26 mouse cellular contexts compared by ENCODE assay signal in genomic region chr5:76164827-76165226, GRCm38 (mm10). TPM values are rescaled to one million over a fixed set of nuclear protein-coding genes. Genes with fewer than 3 reads are reported as not detected.
A peak's percentile ranks its signal among the peaks of the same experiment; 100 is the strongest.
DNase-seq lines count a peak whose midpoint lies in the region; ATAC-seq and TF ChIP-seq lines count a peak whose summit lies in the region.
"Had no signal": no experiment of that assay in that cellular context is flagged by ENCODE, and none has a peak within 500 bp of the region (broad histone marks: within the 10 kb centered on the region; RNA-seq: fewer than 3 reads in every experiment).

No protein-coding gene starts in this region.

- H3K27me3 ChIP-seq in kidney, embryonic 14.5 days (ENCODE audit: control insufficient read depth, insufficient read depth, low read length): no peaks in the 10 kb centered on the region
- no peaks in the 10 kb centered on the region for H3K27me3 ChIP-seq in kidney, postnatal 0 days (ENCODE audit: insufficient read depth, low read length)
- H3K27me3 ChIP-seq: forebrain, embryonic 13.5 days; heart, embryonic 13.5 days had no signal

- H3K9ac ChIP-seq in kidney, embryonic 14.5 days (ENCODE audit: low read depth, low read length): no peak overlapping the region
- H3K9ac ChIP-seq in kidney, postnatal 0 days (ENCODE audit: low read depth, low read length): no peak overlapping the region
- H3K9ac ChIP-seq: forebrain, embryonic 13.5 days; heart, embryonic 13.5 days; hindbrain, embryonic 14.5 days had no signal

- H3K9me3 ChIP-seq in kidney, embryonic 14.5 days (ENCODE audit: control insufficient read depth, low read length): peaks cover 4% of the 10 kb centered on the region; the same call in 1 of the 2 replicates
- H3K9me3 ChIP-seq in kidney, postnatal 0 days (replicated peaks; ENCODE audit: low read length): no peaks in the 10 kb centered on the region
- H3K9me3 ChIP-seq: forebrain, embryonic 10.5 days; forebrain, embryonic 13.5 days; heart, embryonic 10.5 days; heart, embryonic 13.5 days had no signal

- no peak for DNase-seq in kidney, adult 8-10 months
- peak; percentile 82 for DNase-seq in kidney, postnatal 0 days (ENCODE audit: low spot score)
- DNase-seq in kidney, postnatal 10 days: no peak
- peak; percentile 24 for DNase-seq in mesoderm, embryonic 11.5 days (ENCODE audit: low read depth, low spot score)
- DNase-seq: adrenal gland, adult 8-10 months; adrenal gland, postnatal 25 days; cerebellum, adult 11-12 months; cerebellum, adult 8-10 months; cerebellum, postnatal 10 days; cerebellum, postnatal 36 days; gastrocnemius, postnatal 10 days; gastrocnemius, postnatal 36 days; heart, adult 2 months; heart, postnatal 14 days; heart, postnatal 4 days had no signal

- no peaks in the 10 kb centered on the region for H3K4me1 ChIP-seq in kidney, embryonic 14.5 days (ENCODE audit: control insufficient read depth, insufficient read depth, low read length)
- no peaks in the 10 kb centered on the region for H3K4me1 ChIP-seq in kidney, postnatal 0 days (replicated peaks; ENCODE audit: insufficient read depth, low read length)
- H3K4me1 ChIP-seq: forebrain, embryonic 13.5 days; heart, embryonic 10.5 days had no signal

- ATAC-seq in kidney, embryonic 14.5 days (ENCODE audit: low FRiP score, low TSS enrichment): peak; percentile 70
- ATAC-seq in kidney, postnatal 0 days (replicated peaks; ENCODE audit: low FRiP score, low read depth): no peak
- no peak for ATAC-seq in megakaryocyte-erythroid progenitor cell, adult 5-6 weeks (replicated peaks; ENCODE audit: low FRiP score, low TSS enrichment, poor library complexity, severe bottlenecking)
- ATAC-seq: activated CD4-positive, CD25-positive, alpha-beta regulatory T cell, adult 4 months; CD4-positive, CD25-positive, alpha-beta regulatory T cell, adult 4 months; forebrain, embryonic 13.5 days; forebrain, embryonic 16.5 days; hindbrain, postnatal 0 days had no signal

- 18% methylated on average over 7 of the region's 7 CpGs for WGBS in kidney, embryonic 14.5 days
- WGBS in kidney, postnatal 0 days: 18% methylated on average over 7 of the region's 7 CpGs

- H3K27ac ChIP-seq in kidney, embryonic 14.5 days (ENCODE audit: low read depth, low read length): no peak overlapping the region
- no peak overlapping the region for H3K27ac ChIP-seq in kidney, postnatal 0 days
- H3K27ac ChIP-seq: forebrain, embryonic 10.5 days; forebrain, embryonic 13.5 days; heart, adult 2 months; heart, embryonic 10.5 days; heart, embryonic 13.5 days; hindbrain, embryonic 14.5 days; hindbrain, postnatal 0 days had no signal

- no peak overlapping the region for H3K4me2 ChIP-seq in kidney, embryonic 14.5 days (replicated peaks; ENCODE audit: low read depth, low read length)
- no peak overlapping the region for H3K4me2 ChIP-seq in kidney, postnatal 0 days (ENCODE audit: low read length)
- H3K4me2 ChIP-seq: forebrain, embryonic 13.5 days; heart, embryonic 13.5 days; hindbrain, embryonic 14.5 days had no signal

- no peaks in the 10 kb centered on the region for H3K36me3 ChIP-seq in kidney, embryonic 14.5 days (ENCODE audit: control insufficient read depth, insufficient read depth, low read length)
- no peaks in the 10 kb centered on the region for H3K36me3 ChIP-seq in kidney, postnatal 0 days (ENCODE audit: insufficient read depth, low read length)
- H3K36me3 ChIP-seq: forebrain, embryonic 10.5 days; heart, embryonic 10.5 days; heart, embryonic 13.5 days had no signal

- H3K4me3 ChIP-seq in kidney, embryonic 14.5 days (ENCODE audit: low read length): no peak overlapping the region
- H3K4me3 ChIP-seq in kidney, postnatal 0 days (replicated peaks; ENCODE audit: low read depth, low read length): no peak overlapping the region
- H3K4me3 ChIP-seq: forebrain, embryonic 10.5 days; forebrain, embryonic 13.5 days; heart, adult 2 months; heart, embryonic 10.5 days; heart, embryonic 13.5 days had no signal

- no peak for TF ChIP-seq CTCF in kidney, postnatal 0 days (IDR thresholded peaks at IDR 0.05; ENCODE audit: low read depth)

RNA-seq across cellular contexts. Expression of gene Tmem165, which starts 18.9 kb away (rescaled TPM):
- polyA plus RNA-seq in kidney, embryonic 14.5 days (2014; fragmentation: Nextera tagmentation; extraction: Ambion mirVana): 127 and 139 TPM in 2 replicates
- 110 and 127 TPM in 2 replicates for polyA plus RNA-seq in kidney, postnatal 0 days (2015; fragmentation: Nextera tagmentation; extraction: Ambion mirVana)
- 40.1 and 49.1 TPM in 2 replicates for total RNA-seq in megakaryocyte-erythroid progenitor cell, adult 5-6 weeks (2014; fragmentation: Nextera tagmentation)
- 44.2 and 72.1 TPM in 2 replicates for total RNA-seq in megakaryocyte-erythroid progenitor cell, adult 5-6 weeks (2017)

RNA-seq across cellular contexts. Expression of gene Srd5a3, which starts 24.8 kb away (rescaled TPM):
- 26.0 and 35.3 TPM in 2 replicates for polyA plus RNA-seq in kidney, embryonic 14.5 days (2014; fragmentation: Nextera tagmentation; extraction: Ambion mirVana)
- 43.3 and 43.6 TPM in 2 replicates for polyA plus RNA-seq in kidney, postnatal 0 days (2015; fragmentation: Nextera tagmentation; extraction: Ambion mirVana)
- total RNA-seq in megakaryocyte-erythroid progenitor cell, adult 5-6 weeks (2014; fragmentation: Nextera tagmentation): 15.7 and 21.5 TPM in 2 replicates
- total RNA-seq in megakaryocyte-erythroid progenitor cell, adult 5-6 weeks (2017): 9.0 and 21.2 TPM in 2 replicates

Comparison
In these comparisons a context has a peak if more than half of its experiments do, and no peak if none do; other contexts are left out.
1. DNase-seq: peak in kidney, postnatal 0 days (single experiment) and mesoderm, embryonic 11.5 days (single experiment); none in kidney, adult 8-10 months (0 of 2) and kidney, postnatal 10 days (single experiment).